Mouse (Mus musculus): Measurements from ENCODE around the gene 4931422A03Rik. TPM values are rescaled to one million over a fixed set of nuclear protein-coding genes. Genes with fewer than 3 reads are reported as not detected.
"Not testable (repeated sequence)": the region's sequence is repeated elsewhere in the genome, so short reads cannot be mapped to it uniquely, and the experiment has no call there.

4931422A03Rik gene
- total RNA-seq, 2 experiments from 2014 or later: not detected

DNA sequence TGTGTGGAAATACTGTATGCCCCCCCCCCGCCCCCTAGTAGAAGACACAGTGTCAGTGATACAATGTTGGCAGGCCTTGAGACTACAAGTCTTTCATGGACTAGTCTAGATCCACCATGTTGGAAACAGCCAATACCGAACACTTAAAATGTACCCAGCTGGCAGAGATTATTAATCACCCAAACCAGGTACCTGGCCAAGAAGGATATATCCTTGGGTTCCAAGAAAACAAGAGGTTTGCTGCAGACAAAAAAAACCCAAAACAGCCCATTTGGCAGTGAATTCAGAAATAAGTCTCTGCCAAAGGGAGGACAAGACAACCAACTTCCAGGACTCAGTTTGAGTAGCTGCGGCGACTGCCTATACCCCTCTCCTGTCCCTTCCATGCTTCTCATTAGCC is 3.5 kb downstream of the 4931422A03Rik start:
- DNase-seq (ENCODE audit: extremely low spot score in 1 of 2, low spot score in 2 of 2): no peak
- no peak for TF ChIP-seq CTCF (IDR thresholded peaks at IDR 0.05)
- Histone ChIP-seq H3K4me3 (no peak overlapping the region), H3K27ac (no peak overlapping the region)
- intact Hi-C loops (cut with DNase I): no loop called here

DNA sequence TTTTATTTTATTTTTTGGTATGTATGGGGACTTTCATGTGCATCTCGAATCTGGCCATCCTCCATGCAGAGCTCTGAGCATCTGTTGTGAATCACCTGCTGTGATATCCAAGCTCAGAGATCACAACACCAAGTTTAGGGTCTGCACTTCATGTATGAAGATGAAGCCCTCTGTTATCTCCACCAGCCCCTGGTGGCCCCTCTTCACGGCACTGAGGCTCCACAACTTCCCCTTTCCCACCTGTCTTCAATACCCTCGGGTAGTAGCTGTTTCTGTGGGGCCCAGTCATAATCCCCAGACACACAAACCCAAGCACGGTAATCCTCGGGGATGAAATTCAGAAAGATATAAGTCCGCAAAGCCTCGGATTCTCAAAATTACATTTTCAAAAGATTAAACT is 5.1 kb downstream of the 4931422A03Rik start:
- Histone ChIP-seq H3K4me3 (no peak overlapping the region), H3K27ac (no peak overlapping the region)
- DNase-seq (ENCODE audit: extremely low spot score in 1 of 2, low spot score in 2 of 2): no peak
- no peak for TF ChIP-seq CTCF (IDR thresholded peaks at IDR 0.05)
- intact Hi-C loops (cut with DNase I): no loop called here

DNA sequence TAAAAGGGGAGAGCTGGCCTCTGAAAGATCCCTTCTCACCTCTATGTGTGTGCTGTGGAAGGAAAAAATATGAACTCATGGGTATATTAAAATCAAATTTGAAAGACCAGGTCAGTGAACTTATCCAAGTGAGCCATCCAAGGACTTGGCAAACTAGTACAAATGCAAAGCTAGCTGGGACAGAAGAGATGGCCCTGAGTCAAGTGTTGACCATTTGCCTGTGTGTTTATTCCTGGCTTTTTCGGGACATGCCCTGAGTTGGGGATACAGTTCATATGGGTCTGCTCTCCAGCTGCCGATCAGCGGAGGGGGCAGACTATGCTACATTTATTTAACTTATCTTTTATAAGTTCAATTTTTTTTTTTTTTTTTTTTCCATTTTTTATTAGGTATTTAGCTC is 19.3 kb downstream of the 4931422A03Rik start:
- H3K4me3 ChIP-seq; H3K27ac ChIP-seq; DNase-seq (ENCODE audit: extremely low spot score in 1 of 2, low spot score in 2 of 2): not testable (repeated sequence)
- intact Hi-C loops (cut with DNase I): loop anchor here (10.0 kb wide), 1 partner anchor 444 kb away; the partner anchor contains the start of gene Abtb2

DNA sequence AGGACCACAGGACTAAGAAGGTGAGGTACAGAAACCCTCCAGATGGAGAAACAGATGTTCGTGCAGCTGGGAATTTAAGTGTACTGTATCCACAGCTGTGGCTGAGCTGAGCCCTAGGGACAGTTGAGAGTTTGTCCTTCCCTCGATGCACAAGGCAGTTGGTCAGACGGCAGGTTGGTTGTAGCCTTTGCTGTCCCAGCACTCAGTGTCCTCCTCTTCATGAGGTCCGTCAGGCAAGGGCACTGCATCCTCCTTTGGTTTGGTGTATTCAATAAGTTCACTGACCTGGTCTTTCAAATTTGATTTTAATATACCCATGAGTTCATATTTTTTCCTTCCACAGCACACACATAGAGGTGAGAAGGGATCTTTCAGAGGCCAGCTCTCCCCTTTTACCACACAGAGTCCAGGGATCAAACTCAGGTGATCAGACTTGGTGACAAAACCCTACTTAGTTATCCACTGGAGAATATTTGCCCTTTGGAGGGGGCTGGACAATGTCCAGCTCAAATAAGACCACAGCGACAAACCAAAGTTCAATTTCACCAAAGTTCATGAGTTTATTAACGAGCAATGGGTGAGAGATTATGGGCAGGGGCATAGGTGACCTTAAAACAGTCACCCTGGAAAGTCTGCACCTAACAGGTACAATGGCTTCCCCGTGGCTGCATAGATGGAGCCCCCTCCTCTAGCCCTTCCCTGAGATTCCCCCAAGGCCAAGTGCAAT is 20.2 kb downstream of the 4931422A03Rik start:
- TF ChIP-seq CTCF (IDR thresholded peaks at IDR 0.05): no peak
- no peak overlapping the region for H3K4me3 ChIP-seq
- intact Hi-C loops (cut with DNase I): loop anchor here (10.0 kb wide), 1 partner anchor 443 kb away; the partner anchor contains the start of gene Abtb2
- no peak for DNase-seq (ENCODE audit: extremely low spot score in 1 of 2, low spot score in 2 of 2)
- no peak overlapping the region for H3K27ac ChIP-seq

DNA sequence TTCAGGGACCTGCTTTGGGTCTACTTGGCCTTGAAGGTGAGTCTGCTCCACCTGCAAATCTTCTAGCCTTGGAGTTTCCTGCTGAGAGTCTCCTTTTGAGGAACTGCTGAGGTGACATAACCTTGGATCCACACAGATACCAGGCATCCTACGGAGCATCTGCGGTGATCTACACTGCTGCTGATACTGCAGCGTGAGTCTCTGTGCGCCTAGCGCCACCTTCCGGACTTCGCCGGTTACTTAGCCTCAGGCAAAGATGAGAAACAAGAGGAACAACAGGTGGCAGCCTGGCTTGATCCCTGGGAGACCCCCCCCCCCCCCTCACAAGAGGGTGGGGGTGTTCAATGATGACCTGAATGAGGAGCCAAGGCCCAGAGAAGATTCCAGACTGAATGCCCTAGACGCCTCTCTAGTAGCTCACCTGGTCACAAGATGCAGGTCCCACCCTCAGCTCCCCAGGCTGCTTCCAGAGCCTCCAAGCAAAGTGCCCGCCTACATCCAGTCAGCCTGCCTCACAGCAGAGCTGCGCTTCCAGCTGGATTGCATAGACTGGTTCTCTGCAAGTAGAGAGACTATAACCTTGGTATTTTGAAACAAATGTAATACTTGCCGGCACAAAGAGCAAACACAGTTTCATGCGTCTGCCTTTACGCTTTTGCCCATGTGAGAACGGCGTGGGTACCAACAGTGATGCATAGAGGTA is 25.3 kb downstream of the 4931422A03Rik start:
- no peak overlapping the region for H3K27ac ChIP-seq
- intact Hi-C loops (cut with DNase I): loop anchor here (10.0 kb wide), 1 partner anchor 438 kb away; the partner anchor contains the start of gene Abtb2
- DNase-seq (ENCODE audit: extremely low spot score in 1 of 2, low spot score in 2 of 2): peak; percentile 70 to 74
- no peak overlapping the region for H3K4me3 ChIP-seq
- peak; percentile 68 for TF ChIP-seq CTCF (IDR thresholded peaks at IDR 0.05)

DNA sequence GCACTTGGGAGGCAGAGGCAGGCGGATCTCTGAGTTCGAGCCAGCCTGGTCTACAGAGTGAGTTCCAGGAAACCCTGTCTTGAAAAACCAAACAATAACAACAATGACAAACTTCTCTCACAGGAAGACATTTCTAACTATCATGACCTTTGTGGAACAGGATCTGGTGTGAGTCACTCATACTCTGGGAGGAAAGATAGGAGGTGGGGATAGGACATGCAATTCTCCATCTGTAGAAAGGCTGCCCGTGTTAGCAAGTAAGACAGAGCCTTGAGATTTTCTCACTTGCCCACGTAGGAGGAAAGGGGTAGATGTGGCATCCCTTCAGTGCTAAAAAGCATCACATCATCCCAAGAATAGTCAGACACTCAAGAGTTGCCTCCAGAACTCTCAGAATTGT is 26.3 kb downstream of the 4931422A03Rik start:
- intact Hi-C loops (cut with DNase I): loop anchor here (10.0 kb wide), 1 partner anchor 437 kb away; the partner anchor contains the start of gene Abtb2
- Histone ChIP-seq H3K27ac (no peak overlapping the region), H3K4me3 (no peak overlapping the region)
- no peak for DNase-seq (ENCODE audit: extremely low spot score in 1 of 2, low spot score in 2 of 2)
- no peak for TF ChIP-seq CTCF (IDR thresholded peaks at IDR 0.05)

DNA sequence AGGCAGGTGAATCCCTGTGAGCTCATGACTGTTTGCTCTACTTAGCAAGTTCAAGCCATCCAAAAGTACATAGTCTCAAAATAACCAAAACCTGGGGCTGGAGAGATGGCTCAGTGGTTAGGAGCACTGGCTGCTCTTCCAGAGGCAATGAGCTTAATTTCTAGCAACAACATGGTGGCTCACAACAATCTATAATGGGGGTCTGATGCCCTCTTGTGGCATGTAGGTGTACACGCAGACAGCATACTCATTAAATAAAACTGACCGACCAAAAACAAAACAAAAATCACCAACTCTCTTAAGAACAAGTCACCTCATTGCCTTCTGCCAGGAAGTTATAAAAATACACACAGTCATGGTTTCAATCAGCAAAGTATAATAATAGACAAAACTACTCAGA is 27.1 kb downstream of the 4931422A03Rik start:
- intact Hi-C loops (cut with DNase I): loop anchor here (10.0 kb wide), 1 partner anchor 436 kb away; the partner anchor contains the start of gene Abtb2
- no peak for DNase-seq (ENCODE audit: extremely low spot score in 1 of 2, low spot score in 2 of 2)
- Histone ChIP-seq H3K4me3 (no peak overlapping the region), H3K27ac (no peak overlapping the region)
- peak; percentile 64 for TF ChIP-seq CTCF (IDR thresholded peaks at IDR 0.05)

DNA sequence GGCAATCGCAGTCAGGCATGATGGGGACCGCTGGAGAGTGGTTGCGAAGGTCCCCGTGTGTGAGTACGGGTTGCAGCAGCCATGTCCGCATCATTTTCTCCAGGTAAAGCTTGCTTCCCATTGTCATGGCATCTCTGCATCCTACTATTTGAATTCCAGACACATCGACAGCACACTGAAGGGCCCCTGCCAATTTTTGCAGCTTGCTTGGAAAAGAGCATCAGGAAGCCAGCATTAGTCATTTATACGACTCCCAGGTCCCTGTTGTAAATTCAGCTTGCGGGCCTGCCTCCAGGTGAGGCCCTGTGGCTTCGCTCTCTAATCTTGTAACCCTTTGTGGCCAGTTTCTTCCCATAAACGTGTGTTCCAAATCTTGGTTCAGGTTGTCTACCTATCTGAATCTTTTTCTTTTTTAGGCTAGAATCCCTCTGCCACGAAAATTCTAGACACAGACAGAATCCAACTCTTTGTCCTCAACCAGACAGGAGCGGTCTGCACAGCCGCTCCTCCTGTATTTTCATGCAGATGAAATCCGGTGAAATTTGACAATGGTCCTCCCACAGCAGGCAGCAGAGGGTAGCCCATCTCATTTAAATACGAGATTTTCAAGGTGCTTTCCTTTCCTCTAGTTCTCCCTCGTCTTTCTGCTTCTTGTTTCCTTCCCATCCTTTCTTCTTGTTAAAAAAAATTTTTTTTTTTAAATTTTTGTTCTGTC is 35.4 kb downstream of the 4931422A03Rik start:
- no peak for TF ChIP-seq CTCF (IDR thresholded peaks at IDR 0.05)
- intact Hi-C loops (cut with DNase I): no loop called here
- DNase-seq (ENCODE audit: extremely low spot score in 1 of 2, low spot score in 2 of 2): no peak
- H3K4me3 ChIP-seq: no peak overlapping the region
- no peak overlapping the region for H3K27ac ChIP-seq

DNA sequence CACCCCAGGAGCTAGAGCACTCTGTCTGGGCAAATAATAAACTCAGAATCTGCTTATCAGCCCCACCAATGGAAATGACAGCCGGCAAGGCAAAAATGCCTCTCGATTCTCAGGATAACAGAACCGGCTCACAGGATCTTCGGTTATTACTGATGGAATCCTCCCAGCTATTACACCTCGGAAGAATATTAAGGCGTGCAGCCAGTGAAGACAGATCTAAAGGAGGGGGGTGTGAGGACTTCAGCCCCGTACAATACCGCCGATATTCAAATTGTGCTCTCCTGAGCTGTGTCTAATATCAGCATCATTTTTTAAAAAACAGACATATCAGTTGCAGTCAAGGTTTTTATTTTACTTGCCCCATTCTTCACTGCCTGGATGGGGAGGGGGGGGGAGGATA is 36.0 kb downstream of the 4931422A03Rik start:
- no peak for TF ChIP-seq CTCF (IDR thresholded peaks at IDR 0.05)
- no peak overlapping the region for H3K27ac ChIP-seq
- intact Hi-C loops (cut with DNase I): no loop called here
- no peak for DNase-seq (ENCODE audit: extremely low spot score in 1 of 2, low spot score in 2 of 2)
- H3K4me3 ChIP-seq: no peak overlapping the region

DNA sequence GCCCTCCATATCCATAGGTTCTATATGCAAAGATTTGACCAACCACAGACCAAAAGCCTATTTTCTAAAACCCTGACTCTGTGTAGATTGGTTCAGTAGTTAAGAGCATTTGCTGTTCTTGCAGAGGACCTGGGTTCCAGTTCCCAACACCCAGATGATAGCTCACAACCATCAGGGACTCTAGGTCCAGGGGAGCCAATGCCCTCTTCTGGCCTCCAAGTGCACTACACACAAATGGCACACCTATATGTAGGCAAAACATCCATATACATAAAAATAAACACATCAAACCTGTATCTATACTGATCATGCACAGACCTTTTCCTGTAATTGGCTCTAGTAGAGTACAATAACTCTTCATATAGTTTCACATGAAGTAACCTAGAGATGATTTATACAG is 36.9 kb downstream of the 4931422A03Rik start:
- Histone ChIP-seq H3K4me3 (no peak overlapping the region), H3K27ac (no peak overlapping the region)
- intact Hi-C loops (cut with DNase I): no loop called here
- no peak for DNase-seq (ENCODE audit: extremely low spot score in 1 of 2, low spot score in 2 of 2)
- no peak; the same call in 1 of the 2 replicates for TF ChIP-seq CTCF (IDR thresholded peaks at IDR 0.05)

DNA sequence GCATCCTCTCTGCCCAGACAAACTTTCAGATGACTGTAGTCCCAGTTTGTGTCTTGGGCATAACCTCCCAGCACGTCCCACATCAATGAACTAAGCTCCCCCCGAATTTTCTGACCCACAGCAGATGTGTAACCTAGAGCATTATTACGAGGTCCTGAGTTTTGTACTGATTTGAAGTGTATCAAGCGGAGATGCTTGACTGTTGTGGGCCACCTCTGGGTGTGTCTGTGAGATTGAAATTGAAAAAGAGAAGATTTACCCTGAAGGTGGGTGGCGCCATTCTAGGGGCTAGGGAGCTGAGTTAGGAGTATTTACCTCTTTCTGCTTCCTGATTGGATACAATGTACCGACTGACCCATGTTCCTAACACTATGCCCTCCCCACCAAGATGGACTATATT is 38.4 kb downstream of the 4931422A03Rik start:
- DNase-seq (ENCODE audit: extremely low spot score in 1 of 2, low spot score in 2 of 2): no peak
- TF ChIP-seq CTCF (IDR thresholded peaks at IDR 0.05): no peak
- Histone ChIP-seq H3K27ac (no peak overlapping the region), H3K4me3 (no peak overlapping the region)
- intact Hi-C loops (cut with DNase I): no loop called here

DNA sequence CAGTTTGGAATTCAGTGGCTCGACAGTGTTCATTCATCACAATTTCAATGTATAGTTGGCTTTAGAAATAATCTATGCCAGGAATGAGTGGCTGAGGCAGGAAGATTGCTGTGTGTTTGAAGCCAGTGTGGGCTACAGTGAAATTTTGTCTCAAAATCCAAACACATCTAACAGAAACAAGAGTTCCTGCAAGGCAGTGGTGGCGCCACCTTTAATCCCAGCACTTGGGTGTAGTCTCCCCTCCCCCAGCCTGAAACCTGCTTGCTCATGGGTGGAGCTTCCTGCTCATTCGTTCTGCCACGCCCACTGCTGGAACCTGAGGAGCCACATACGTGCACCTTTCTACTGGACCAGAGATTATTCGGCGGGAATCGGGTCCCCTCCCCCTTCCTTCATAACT is 40.6 kb downstream of the 4931422A03Rik start:
- H3K27ac ChIP-seq; intact Hi-C loops (cut with DNase I); DNase-seq (ENCODE audit: extremely low spot score in 1 of 2, low spot score in 2 of 2); H3K4me3 ChIP-seq: not testable (repeated sequence)
